Mouse (Mus musculus) heart, adult 2 months (tissue): ENCODE data around the gene Ndufa10. TPM values are rescaled to one million over a fixed set of nuclear protein-coding genes. Genes with fewer than 3 reads are reported as not detected.
A peak's percentile ranks its signal among the peaks of the same experiment; 100 is the strongest.

Source experiments
- DNase-seq, 2 experiments: peaks; one replicate each; pipeline ENCODE4 v3.0.0; 2021
- H3K27ac ChIP-seq: fragments of 200-600 bp; 2 replicates; pipeline ENCODE4 v1.8.1; 2022
- H3K27me3 ChIP-seq: fragments of 200-500 bp; 2 replicates; pipeline ENCODE4 v1.6.1; 2012; ENCODE audit warnings: mild to moderate bottlenecking, low read length, inconsistent platforms, mixed read lengths; ENCODE audit not compliant: control insufficient read depth, insufficient read depth
- H3K36me3 ChIP-seq: fragments of 200-500 bp; 2 replicates; pipeline ENCODE4 v1.6.1; 2012; ENCODE audit warnings: low read length, inconsistent platforms; ENCODE audit not compliant: control insufficient read depth, insufficient read depth
- H3K4me1 ChIP-seq: fragments of 200-500 bp; 2 replicates; pipeline ENCODE4 v1.6.1; 2011; ENCODE audit warnings: low read length; ENCODE audit not compliant: control insufficient read depth, insufficient read depth
- H3K4me3 ChIP-seq: fragments of 200-600 bp; 2 replicates; pipeline ENCODE4 v1.8.1; 2022
- H3K79me2 ChIP-seq: fragments of 200-500 bp; replicated peaks from 2 replicates; pipeline ENCODE4 v1.6.1; 2012; ENCODE audit warnings: mild to moderate bottlenecking, inconsistent platforms, low read length, moderate library complexity, mixed read lengths; ENCODE audit not compliant: control insufficient read depth, insufficient read depth
- H3K9ac ChIP-seq: fragments of 200-500 bp; 2 replicates; pipeline ENCODE4 v1.6.1; 2012; ENCODE audit warnings: low read depth, mild to moderate bottlenecking, control low read depth, inconsistent platforms, low read length, mixed read lengths
- CTCF ChIP-seq: fragments of 200-600 bp; IDR thresholded peaks from 2 replicates; pipeline ENCODE4 v1.8.1; 2022; ENCODE audit warnings: antibody characterized with exemption, mild to moderate bottlenecking, moderate library complexity
- EP300 ChIP-seq: fragments of 200-500 bp; IDR thresholded peaks from 2 replicates; pipeline ENCODE4 v1.6.1; 2011; ENCODE audit warnings: low read depth, low read length, control low read depth; ENCODE audit not compliant: insufficient read depth
- POLR2A ChIP-seq: fragments of 200-500 bp; IDR thresholded peaks from 2 replicates; pipeline ENCODE4 v1.6.1; 2011; ENCODE audit warnings: mild to moderate bottlenecking, low read depth, low read length, control low read depth; ENCODE audit not compliant: insufficient read depth
- WGBS: fragments of 180-500 bp; shearing (Covaris S2); methylation state at CpG from one replicate; pipeline ENCODE4 v1.1.7; 2018; 5-methylcytosine and 5-hydroxymethylcytosine counted together
- intact Hi-C: fragments of 180-260 bp; cut with DNase I; formaldehyde crosslinking; loops from one replicate; pipeline ENCODE4 v1.15.1; 2025
- polyA plus RNA-seq: library from polyadenylated mRNA; depleted of rRNA; stranded (reverse); fragments of >200 nt; gene quantifications from 2 replicates; pipeline ENCODE4 v1.2.3, GENCODE M21; 2012
- total RNA-seq, 2 experiments: library from RNA; stranded (reverse); gene quantifications; 2 replicates each; pipeline ENCODE4 v1.2.3; 2021

Gene Ndufa10
- total and polyA plus RNA-seq, 3 experiments = 558 to 1,030 (median 856) TPM

DNA sequence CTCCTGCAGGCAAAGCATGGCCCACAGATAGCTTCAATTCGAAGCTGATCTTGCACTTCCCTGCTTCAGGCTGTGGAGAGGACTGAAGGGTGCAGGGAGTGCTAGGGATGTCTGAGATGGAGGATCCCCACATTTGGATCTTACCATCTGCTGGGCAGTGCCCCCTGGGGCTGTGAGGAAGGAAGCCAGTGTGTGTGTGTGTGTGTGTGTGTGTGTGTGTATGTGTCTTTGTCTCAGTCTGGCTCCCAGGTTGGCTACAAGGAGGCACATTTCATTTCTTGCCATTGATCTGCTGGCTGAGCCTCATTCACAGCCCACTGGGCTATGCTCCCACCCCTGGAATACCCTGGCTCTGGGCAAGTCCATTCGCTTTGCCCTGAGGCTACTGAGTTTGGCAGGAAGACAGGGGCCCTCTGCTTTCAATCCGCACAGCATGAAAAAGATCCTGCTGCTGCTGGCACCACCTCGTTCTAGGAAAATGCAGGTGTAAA lies 36.8 kb downstream of the Ndufa10 start:
- Histone ChIP-seq H3K36me3 (0 out of 2 replicates have a peak, but pooled peaks cover 4% of the 10 kb centered on the region), H3K4me3 (no peak overlapping the region), H3K27me3 (no peaks in the 10 kb centered on the region), H3K27ac (peak overlapping the region; percentile 82), H3K4me1 (peaks cover 10% of the 10 kb centered on the region), H3K9ac (0 out of 2 replicates have a peak overlapping the region, but pooled peaks have one; percentile 4), H3K79me2 (no peaks in the 10 kb centered on the region)
- TF ChIP-seq POLR2A (no peak), EP300 (no peak), CTCF (no peak)
- 62% methylated on average over 4 of the region's 4 CpGs for WGBS
- intact Hi-C loops = loop anchor here (5.0 kb wide), 2 partner anchors 60 to 95 kb away; no protein-coding TSS in a partner anchor
- DNase-seq = no peak

DNA sequence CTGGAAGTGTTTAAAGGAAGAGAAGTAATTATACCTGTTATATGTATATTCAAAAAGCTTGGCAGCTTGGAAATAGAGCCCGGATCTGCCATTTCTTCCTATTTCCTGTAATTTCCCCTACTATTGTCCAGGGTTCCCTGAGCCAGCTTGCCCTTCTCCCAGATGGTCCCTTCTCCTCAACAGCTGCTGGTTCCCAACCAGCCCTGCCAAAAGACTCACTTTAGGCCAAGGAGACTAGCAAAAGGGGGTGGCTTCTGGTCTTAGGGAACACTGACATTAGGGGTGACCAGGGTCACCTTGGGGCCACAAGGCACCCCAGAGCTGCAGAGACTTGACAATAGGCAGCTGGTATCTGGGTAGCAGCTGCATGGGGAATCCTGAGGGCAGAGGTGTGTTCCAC lies 38.7 kb downstream of the Ndufa10 start:
- Histone ChIP-seq H3K4me3 (no peak overlapping the region), H3K4me1 (peaks cover 10% of the 10 kb centered on the region), H3K36me3 (0 out of 2 replicates have a peak, but pooled peaks cover 4% of the 10 kb centered on the region), H3K27me3 (no peaks in the 10 kb centered on the region), H3K79me2 (no peaks in the 10 kb centered on the region), H3K9ac (no peak overlapping the region), H3K27ac (no peak overlapping the region)
- intact Hi-C loops = loop anchor here (5.0 kb wide), 3 partner anchors 43 to 93 kb away; no protein-coding TSS in a partner anchor
- WGBS = 58% methylated on average over 1 of the region's 1 CpGs
- DNase-seq = no peak
- TF ChIP-seq CTCF (no peak), POLR2A (no peak), EP300 (no peak)

DNA sequence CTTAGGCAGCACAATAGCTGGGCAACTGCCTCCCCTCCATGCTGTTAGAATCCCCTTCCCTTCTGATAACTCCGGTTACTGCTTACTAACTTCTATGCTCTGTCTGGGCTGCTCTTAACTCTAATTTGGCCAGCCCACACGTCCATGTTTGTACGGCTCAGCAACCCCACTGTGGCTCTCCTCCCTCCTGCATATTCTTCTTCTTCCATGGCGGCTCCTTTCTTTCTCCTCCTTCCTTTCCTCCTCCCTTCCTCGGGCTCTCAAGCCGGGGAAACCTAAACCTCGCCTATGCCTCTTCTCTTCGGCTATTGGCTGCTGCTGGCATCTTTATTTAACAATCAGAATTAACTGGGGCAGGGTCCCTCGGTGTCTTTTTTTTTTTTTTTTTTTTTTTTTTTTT lies 40.9 kb downstream of the Ndufa10 start:
- DNase-seq = no peak
- Histone ChIP-seq H3K9ac (no peak overlapping the region), H3K27ac (no peak overlapping the region), H3K27me3 (no peaks in the 10 kb centered on the region), H3K79me2 (no peaks in the 10 kb centered on the region), H3K4me3 (no peak overlapping the region), H3K4me1 (peaks cover 6% of the 10 kb centered on the region), H3K36me3 (no peaks in the 10 kb centered on the region)
- TF ChIP-seq POLR2A = no peak
- TF ChIP-seq EP300 = no peak
- TF ChIP-seq CTCF = no peak
- intact Hi-C loops = loop anchor here (5.0 kb wide), 1 partner anchor 40 kb away; no protein-coding TSS in a partner anchor
- WGBS = 76% methylated on average over 9 of the region's 9 CpGs

DNA sequence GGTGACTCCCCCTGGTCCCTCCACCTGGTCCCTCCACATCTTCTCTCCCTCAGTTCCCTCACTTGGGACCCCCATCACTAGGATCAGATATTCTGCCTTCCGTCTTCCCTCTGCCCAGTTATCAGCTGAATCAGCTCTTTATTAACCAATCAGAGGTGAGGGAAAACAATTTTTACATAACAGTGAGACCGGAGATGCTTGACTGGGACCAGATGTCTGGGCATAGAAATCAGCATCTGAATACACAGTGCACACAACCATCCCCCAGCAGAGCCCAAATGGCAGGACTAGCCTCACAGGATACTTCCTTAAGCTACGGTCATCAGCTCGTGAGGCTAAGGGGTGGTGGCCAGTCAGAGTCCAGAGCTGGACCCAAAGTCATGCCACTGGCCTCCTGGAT lies 41.6 kb downstream of the Ndufa10 start:
- WGBS = 64% methylated on average over 4 of the region's 4 CpGs
- Histone ChIP-seq H3K9ac (no peak overlapping the region), H3K4me3 (no peak overlapping the region), H3K79me2 (no peaks in the 10 kb centered on the region), H3K4me1 (peaks cover 6% of the 10 kb centered on the region), H3K27me3 (no peaks in the 10 kb centered on the region), H3K27ac (no peak overlapping the region), H3K36me3 (no peaks in the 10 kb centered on the region)
- TF ChIP-seq CTCF = no peak
- no peak for TF ChIP-seq EP300
- no peak for TF ChIP-seq POLR2A
- DNase-seq = no peak
- intact Hi-C loops = loop anchor here (5.0 kb wide), 1 partner anchor 40 kb away; no protein-coding TSS in a partner anchor

DNA sequence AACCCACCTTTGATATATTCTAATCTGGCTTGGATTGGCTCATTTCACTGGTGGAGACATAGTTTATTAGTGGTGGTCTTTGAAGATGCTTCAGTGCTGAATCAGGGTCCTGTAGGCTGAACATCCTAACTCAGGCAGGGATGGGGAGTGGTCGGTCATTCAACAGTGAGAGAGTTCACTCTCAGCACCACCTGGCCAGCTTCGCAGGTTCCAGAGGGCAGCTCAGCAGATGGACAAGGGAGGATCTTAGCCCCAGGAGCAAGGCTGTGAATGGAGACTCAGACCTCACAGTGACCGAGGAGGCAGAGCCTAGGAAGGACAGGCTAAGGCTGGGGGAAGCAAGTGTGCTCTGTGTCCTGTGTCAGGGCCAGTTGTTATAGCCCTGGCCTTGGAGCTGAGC lies 42.2 kb downstream of the Ndufa10 start:
- no peak for TF ChIP-seq CTCF
- no peak for TF ChIP-seq POLR2A
- TF ChIP-seq EP300 = no peak
- intact Hi-C loops = loop anchor here (5.0 kb wide), 1 partner anchor 39 kb away; no protein-coding TSS in a partner anchor
- Histone ChIP-seq H3K27me3 (no peaks in the 10 kb centered on the region), H3K9ac (no peak overlapping the region), H3K4me1 (peaks cover under 1% of the 10 kb centered on the region; the same call in 1 of the 2 replicates), H3K79me2 (no peaks in the 10 kb centered on the region), H3K36me3 (no peaks in the 10 kb centered on the region), H3K4me3 (no peak overlapping the region), H3K27ac (no peak overlapping the region)
- WGBS = 82% methylated on average over 3 of the region's 3 CpGs
- DNase-seq = no peak

DNA sequence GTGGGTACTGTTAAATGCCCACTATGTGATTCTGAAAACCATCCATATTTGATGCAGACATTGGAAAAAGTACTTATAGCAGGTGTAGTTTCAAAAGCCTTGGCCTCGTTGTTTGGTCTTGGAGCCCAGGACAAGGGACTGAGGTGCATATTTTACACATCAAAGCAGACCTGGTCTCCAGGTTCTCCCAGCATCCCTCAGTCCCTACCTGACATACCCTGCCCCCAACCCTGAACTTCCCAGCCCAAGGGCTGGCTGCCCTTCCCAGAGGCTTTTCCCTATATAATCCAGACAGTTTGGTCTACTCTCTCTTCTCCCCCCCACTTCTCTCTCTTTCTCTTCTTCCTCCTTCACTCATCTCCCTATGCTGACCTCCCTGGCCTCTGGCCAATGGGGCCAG lies 42.7 kb downstream of the Ndufa10 start:
- H3K4me3 ChIP-seq = no peak overlapping the region
- no peaks in the 10 kb centered on the region for H3K36me3 ChIP-seq
- no peaks in the 10 kb centered on the region for H3K27me3 ChIP-seq
- no peaks in the 10 kb centered on the region for H3K79me2 ChIP-seq
- intact Hi-C loops = loop anchor here (5.0 kb wide), 1 partner anchor 39 kb away; no protein-coding TSS in a partner anchor
- H3K9ac ChIP-seq = no peak overlapping the region
- TF ChIP-seq CTCF (no peak), EP300 (no peak), POLR2A (no peak)
- no peak overlapping the region for H3K27ac ChIP-seq
- no peaks in the 10 kb centered on the region for H3K4me1 ChIP-seq
- WGBS = 90% methylated on average over 1 of the region's 1 CpGs
- DNase-seq = no peak
